Mouse (Mus musculus) liver, adult (tissue): ENCODE measurements around the gene Babam2.

Experiments
- GATA4 ChIP-seq: IDR thresholded peaks from 2 replicates; pipeline ENCODE4 v1.6.1; 2014; ENCODE audit warnings: mild to moderate bottlenecking, low read length; ENCODE audit not compliant: insufficient replicate concordance

Gene Babam2

GRCm38 (mm10) chr5:31750231-31750925 is 52.9 kb downstream of the Babam2 start:
- TF ChIP-seq GATA4 = no peak

DNA sequence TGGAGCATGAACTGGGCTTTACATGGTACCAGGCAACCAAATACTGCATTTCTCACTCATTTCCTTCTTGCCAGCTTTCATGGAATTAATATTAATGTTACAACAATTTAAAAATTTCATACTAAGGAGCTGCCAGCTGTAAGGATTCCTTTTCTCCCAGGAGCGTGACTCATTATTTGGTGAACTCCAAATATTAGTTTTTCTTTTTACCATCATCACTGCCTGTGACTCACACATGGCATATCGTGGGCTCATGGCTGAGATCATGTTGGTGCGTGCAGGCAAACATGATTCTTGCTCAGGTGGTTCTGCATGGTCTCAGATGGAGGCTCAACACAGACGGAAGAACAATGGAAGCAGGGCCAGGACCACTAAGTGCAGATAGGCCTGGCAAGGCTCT is 53.5 kb downstream of the Babam2 start:
- TF ChIP-seq GATA4 = no peak

DNA sequence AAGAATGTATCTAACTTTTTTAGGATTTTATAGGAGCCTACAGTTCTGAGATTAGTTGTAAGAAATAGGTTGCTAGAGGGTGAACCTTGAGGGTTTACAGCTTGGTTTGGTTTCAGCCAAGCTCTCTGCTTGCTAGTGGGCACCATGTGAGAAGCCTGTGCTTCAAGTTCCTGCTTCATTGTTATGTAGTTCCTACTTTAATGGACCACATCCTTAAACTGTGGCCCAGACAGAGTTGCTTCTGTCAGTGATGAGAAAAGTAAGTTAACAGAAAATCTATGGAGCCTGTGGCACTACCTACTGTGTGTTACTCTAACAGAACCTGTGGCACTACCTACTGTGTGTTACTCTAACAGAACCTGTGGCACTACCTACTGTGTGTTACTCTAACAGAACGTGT is 57.1 kb downstream of the Babam2 start:
- TF ChIP-seq GATA4 = no peak

DNA sequence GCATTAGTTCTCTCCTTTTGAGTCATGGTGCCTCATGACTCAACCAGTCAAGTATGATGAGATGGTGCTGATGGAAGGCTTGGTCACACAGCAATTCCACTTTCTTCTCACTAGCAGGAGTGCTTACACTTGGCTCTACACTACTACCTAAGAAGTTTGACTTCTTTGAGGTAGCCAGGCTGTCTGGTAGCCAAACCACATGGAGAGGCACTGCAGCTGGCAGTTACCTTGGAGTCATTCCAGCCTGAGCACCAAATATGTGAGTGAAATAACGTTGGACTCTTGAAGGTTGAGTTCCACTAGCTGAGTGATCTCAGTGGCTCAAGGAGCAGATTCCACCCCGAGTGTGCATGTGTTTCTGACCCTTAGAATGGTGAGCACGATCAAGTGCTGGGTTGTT is 57.8 kb downstream of the Babam2 start:
- TF ChIP-seq GATA4 = no peak

- no peak for TF ChIP-seq GATA4
Measured at GRCm38 (mm10) chr5:31758310-31759091, 61.0 kb downstream of the Babam2 start.

GRCm38 (mm10) chr5:31761836-31762235 is 64.4 kb downstream of the Babam2 start:
- TF ChIP-seq GATA4 = no peak

- no peak for TF ChIP-seq GATA4
Measured at GRCm38 (mm10) chr5:31762773-31763172, 65.3 kb downstream of the Babam2 start.

DNA sequence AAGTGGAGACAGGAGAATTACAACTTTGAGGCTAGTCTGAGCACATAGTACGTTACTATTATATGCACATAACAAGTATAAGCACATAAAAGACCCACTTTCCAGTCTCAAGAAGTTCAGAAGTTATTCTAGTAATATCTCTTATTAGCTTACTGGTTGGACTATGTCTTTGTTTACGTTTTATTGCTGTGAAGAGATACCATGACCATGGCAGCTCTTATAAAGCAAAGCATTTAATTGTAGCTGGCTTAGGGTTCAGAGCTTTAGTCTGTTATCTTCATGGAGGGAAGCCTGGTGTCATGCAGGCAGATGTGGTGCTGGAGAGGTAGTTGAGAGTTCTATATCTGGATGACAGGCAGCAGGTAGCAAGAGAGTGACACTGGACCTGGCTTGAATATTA is 68.3 kb downstream of the Babam2 start:
- TF ChIP-seq GATA4 = no peak

GRCm38 (mm10) chr5:31766841-31767542 is 69.5 kb downstream of the Babam2 start:
- peak; percentile 98 for TF ChIP-seq GATA4

DNA sequence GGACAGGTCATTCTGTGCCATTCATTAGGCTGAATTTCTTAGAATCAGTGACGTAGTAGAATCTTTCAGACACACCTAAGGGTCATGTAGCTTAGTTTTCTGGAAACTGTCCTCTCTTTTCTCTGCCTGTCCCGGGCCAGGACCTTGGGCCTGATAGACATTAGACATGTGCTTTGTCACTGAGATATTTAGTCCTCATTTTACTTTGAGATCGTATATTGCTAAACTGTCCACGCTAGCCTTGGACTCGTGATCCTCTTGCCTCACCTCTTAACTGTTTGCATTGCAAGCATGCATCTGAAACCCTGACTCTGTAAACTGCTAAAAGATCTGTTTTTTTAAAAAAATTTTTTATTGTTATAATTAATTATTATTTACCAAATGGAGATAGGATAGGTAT is 74.0 kb downstream of the Babam2 start:
- TF ChIP-seq GATA4 = no peak

- TF ChIP-seq GATA4 = no peak
Measured at GRCm38 (mm10) chr5:31771921-31772320, 74.4 kb downstream of the Babam2 start.

GRCm38 (mm10) chr5:31774976-31775375 is 77.5 kb downstream of the Babam2 start:
- peak; percentile 77 for TF ChIP-seq GATA4

DNA sequence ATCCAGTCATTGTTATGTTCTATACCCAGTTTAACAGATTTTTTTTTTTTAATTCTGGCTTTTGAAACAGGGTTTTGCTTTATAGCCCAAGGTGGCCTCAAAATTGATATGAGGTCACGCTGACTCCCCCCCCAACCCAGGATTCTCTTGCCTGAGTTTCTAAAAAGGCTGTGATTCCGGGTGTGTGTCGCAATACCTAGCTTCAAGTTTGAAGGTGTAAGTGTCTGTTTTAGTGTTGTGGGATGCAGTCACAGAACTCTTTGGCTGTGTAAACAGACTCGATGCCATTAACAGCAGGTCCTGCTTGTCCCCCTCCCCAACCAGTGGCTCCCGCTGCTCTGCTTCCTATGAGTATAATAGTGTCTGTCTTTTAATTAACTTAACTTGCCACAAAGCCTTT is 84.1 kb downstream of the Babam2 start:
- no peak for TF ChIP-seq GATA4

DNA sequence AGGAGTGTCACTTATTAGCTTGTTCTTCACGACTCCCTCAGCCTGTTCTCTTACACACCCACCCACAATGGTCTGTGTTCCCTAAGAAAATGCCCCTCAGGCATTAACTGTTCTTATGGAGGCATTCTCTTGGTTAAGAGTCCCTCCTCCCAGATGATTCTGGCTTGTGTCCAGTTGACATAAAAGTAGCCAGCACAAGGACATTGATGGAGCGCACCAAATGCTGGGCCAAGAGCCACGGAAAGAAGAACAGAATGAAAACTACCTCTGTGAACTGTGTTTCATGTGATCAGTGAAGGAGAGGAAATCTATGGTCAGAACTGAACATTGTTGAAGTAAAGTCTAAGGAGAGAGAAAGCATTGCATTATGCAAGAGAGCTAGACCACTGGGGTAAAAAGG is 89.7 kb downstream of the Babam2 start:
- TF ChIP-seq GATA4 = no peak

- TF ChIP-seq GATA4 = no peak
Measured at GRCm38 (mm10) chr5:31787622-31788021, 90.1 kb downstream of the Babam2 start.

GRCm38 (mm10) chr5:31792338-31792737 is 94.9 kb downstream of the Babam2 start:
- no peak for TF ChIP-seq GATA4
